Mouse (Mus musculus) MEL (cell line): ENCODE measurements around the gene Bnc2. TPM values are rescaled to one million over a fixed set of nuclear protein-coding genes. Genes with fewer than 3 reads are reported as not detected.

ENCODE experiments used
- DNase-seq: peaks from one replicate; pipeline ENCODE4 v3.0.0; 2011; ENCODE audit warnings: low read depth, low spot score
- H3K27ac ChIP-seq: 2 replicates; pipeline ENCODE4 v1.5.1; 2012; ENCODE audit warnings: low read depth, mild to moderate bottlenecking, control low read depth, low read length, moderate library complexity; ENCODE audit not compliant: control insufficient read depth
- H3K27me3 ChIP-seq, 2 experiments: fragments of 150-350 bp in 1 of 2; sonication (generic) in 1 of 2; 2 replicates each; pipeline ENCODE4 v1.6.1; 2012; ENCODE audit warnings: low read length in 2 of 2, mild to moderate bottlenecking in 2 of 2, improper control_type of control experiment in 1 of 2, moderate library complexity in 1 of 2; ENCODE audit not compliant: insufficient read depth in 2 of 2, control insufficient read depth in 1 of 2
- H3K36me3 ChIP-seq, 2 experiments: 2 replicates each; pipeline ENCODE4 v1.6.1; 2012 to 2014; ENCODE audit warnings: low read length in 2 of 2, improper control_type of control experiment in 1 of 2, inconsistent platforms in 1 of 2, mild to moderate bottlenecking in 1 of 2; ENCODE audit not compliant: insufficient read depth in 2 of 2, control insufficient read depth in 1 of 2
- H3K4me1 ChIP-seq, 2 experiments: fragments of 150-350 bp in 1 of 2; sonication (generic) in 1 of 2; 2 replicates each; pipeline ENCODE4 v1.6.1; 2012; ENCODE audit warnings: low read length in 2 of 2, improper control_type of control experiment in 1 of 2, mild to moderate bottlenecking in 1 of 2; ENCODE audit not compliant: insufficient read depth in 2 of 2, control insufficient read depth in 1 of 2
- H3K4me3 ChIP-seq, 2 experiments: fragments of 150-350 bp in 1 of 2; sonication (generic) in 1 of 2; 2 replicates each; pipeline ENCODE4 v1.5.1; 2012; ENCODE audit warnings: low read depth in 2 of 2, low read length in 2 of 2, mild to moderate bottlenecking in 2 of 2, moderate library complexity in 2 of 2, control low read depth in 1 of 2, improper control_type of control experiment in 1 of 2; ENCODE audit not compliant: control insufficient read depth in 1 of 2, insufficient read depth in 1 of 2
- H3K79me2 ChIP-seq: 2 replicates; pipeline ENCODE4 v1.6.1; 2012; ENCODE audit warnings: mild to moderate bottlenecking, low read length, moderate library complexity; ENCODE audit not compliant: control insufficient read depth, poor library complexity, insufficient read depth
- H3K9ac ChIP-seq: 2 replicates; pipeline ENCODE4 v1.6.1; 2012; ENCODE audit warnings: low read depth, mild to moderate bottlenecking, control low read depth, low read length, moderate library complexity; ENCODE audit not compliant: control insufficient read depth, poor library complexity, severe bottlenecking
- H3K9me3 ChIP-seq: fragments of 150-350 bp; sonication (generic); replicated peaks from 2 replicates; pipeline ENCODE4 v1.6.1; 2012; ENCODE audit warnings: mild to moderate bottlenecking, low read length, improper control_type of control experiment, moderate library complexity; ENCODE audit not compliant: insufficient read depth
- BHLHE40 ChIP-seq: IDR thresholded peaks from 2 replicates; pipeline ENCODE4 v1.6.1; 2012; ENCODE audit warnings: low read depth, mild to moderate bottlenecking, inconsistent platforms, low read length, improper control_type of control experiment, borderline replicate concordance
- CHD1 ChIP-seq: IDR thresholded peaks from 2 replicates; pipeline ENCODE4 v1.6.1; 2012; ENCODE audit warnings: low read depth, mild to moderate bottlenecking, inconsistent platforms, low read length, improper control_type of control experiment
- CHD2 ChIP-seq: IDR thresholded peaks from 2 replicates; pipeline ENCODE4 v1.6.1; 2011; ENCODE audit warnings: low read length, improper control_type of control experiment
- CTCF ChIP-seq, 3 experiments: IDR thresholded peaks in 2 of 3; conservative IDR thresholded peaks in 1 of 3; 2 replicates each; pipeline ENCODE4 v1.5.1; 2011 to 2012; ENCODE audit warnings: low read length in 3 of 3, low read depth in 2 of 3, mild to moderate bottlenecking in 2 of 3, improper control_type of control experiment in 1 of 3, inconsistent platforms in 1 of 3, mixed read lengths in 1 of 3, moderate library complexity in 1 of 3; ENCODE audit not compliant: control insufficient read depth in 1 of 3, insufficient read depth in 1 of 3, poor library complexity in 1 of 3, severe bottlenecking in 1 of 3
- E2F4 ChIP-seq: IDR thresholded peaks from 2 replicates; pipeline ENCODE4 v1.6.1; 2011; ENCODE audit warnings: low read depth, low read length, improper control_type of control experiment, borderline replicate concordance
- ELF1 ChIP-seq: IDR thresholded peaks from 2 replicates; pipeline ENCODE4 v1.6.1; 2014; ENCODE audit warnings: low read depth, mild to moderate bottlenecking, inconsistent platforms, low read length, improper control_type of control experiment, moderate library complexity
- EP300 ChIP-seq, 2 experiments: IDR thresholded peaks; 2 replicates each; pipeline ENCODE4 v1.6.1; 2011; ENCODE audit warnings: improper control_type of control experiment in 2 of 2, low read length in 2 of 2, low read depth in 1 of 2, mild to moderate bottlenecking in 1 of 2
- GABPA ChIP-seq: IDR thresholded peaks from 2 replicates; pipeline ENCODE4 v1.6.1; 2012; ENCODE audit warnings: low read depth, mild to moderate bottlenecking, inconsistent platforms, low read length, improper control_type of control experiment, moderate library complexity
- GATA1 ChIP-seq: IDR thresholded peaks from 2 replicates; pipeline ENCODE4 v1.6.1; 2011; ENCODE audit warnings: low read depth, low read length, improper control_type of control experiment
- HCFC1 ChIP-seq: IDR thresholded peaks from 2 replicates; pipeline ENCODE4 v1.6.1; 2012; ENCODE audit warnings: low read depth, mild to moderate bottlenecking, inconsistent platforms, low read length, improper control_type of control experiment, moderate library complexity
- KAT2A ChIP-seq: conservative IDR thresholded peaks from 2 replicates; pipeline ENCODE4 v1.6.1; 2012; ENCODE audit warnings: low read depth, low read length, improper control_type of control experiment, inconsistent platforms
- MEF2A ChIP-seq: IDR thresholded peaks from 2 replicates; pipeline ENCODE4 v1.6.1; 2014; ENCODE audit warnings: low read depth, mild to moderate bottlenecking, inconsistent platforms, low read length, improper control_type of control experiment; ENCODE audit not compliant: poor library complexity, insufficient replicate concordance, severe bottlenecking; ENCODE audit errors: extremely low read depth
- MXI1 ChIP-seq: IDR thresholded peaks from 2 replicates; pipeline ENCODE4 v1.6.1; 2011; ENCODE audit warnings: mild to moderate bottlenecking, low read depth, low read length, improper control_type of control experiment
- MYB ChIP-seq: IDR thresholded peaks from 2 replicates; pipeline ENCODE4 v1.6.1; 2011; ENCODE audit warnings: mild to moderate bottlenecking, low read depth, low read length, improper control_type of control experiment
- MYC ChIP-seq: IDR thresholded peaks from 2 replicates; pipeline ENCODE4 v1.6.1; 2011; ENCODE audit warnings: low read depth, mild to moderate bottlenecking, low read length, improper control_type of control experiment, moderate library complexity
- NELFE ChIP-seq: IDR thresholded peaks from 2 replicates; pipeline ENCODE4 v1.6.1; 2011; ENCODE audit warnings: low read depth, low read length, improper control_type of control experiment
- NRF1 ChIP-seq: IDR thresholded peaks from 2 replicates; pipeline ENCODE4 v1.6.1; 2014; ENCODE audit warnings: low read depth, mild to moderate bottlenecking, inconsistent platforms, low read length, improper control_type of control experiment, moderate library complexity; ENCODE audit not compliant: poor library complexity, insufficient read depth, severe bottlenecking
- POLR2AphosphoS2 ChIP-seq: IDR thresholded peaks from 2 replicates; pipeline ENCODE4 v1.6.1; 2011; ENCODE audit warnings: low read length, improper control_type of control experiment
- POLR2AphosphoS5 ChIP-seq: IDR thresholded peaks from 2 replicates; pipeline ENCODE4 v1.6.1; 2012; ENCODE audit warnings: low read depth, borderline replicate concordance, mild to moderate bottlenecking, inconsistent platforms, low read length, moderate library complexity, mixed read lengths
- RAD21 ChIP-seq: IDR thresholded peaks from 2 replicates; pipeline ENCODE4 v1.6.1; 2011; ENCODE audit warnings: mild to moderate bottlenecking, low read depth, low read length, improper control_type of control experiment
- RCOR1 ChIP-seq: IDR thresholded peaks from 2 replicates; pipeline ENCODE4 v1.6.1; 2012; ENCODE audit warnings: low read depth, mild to moderate bottlenecking, inconsistent platforms, low read length, improper control_type of control experiment
- SIN3A ChIP-seq: IDR thresholded peaks from 2 replicates; pipeline ENCODE4 v1.6.1; 2012; ENCODE audit warnings: low read length, improper control_type of control experiment, inconsistent platforms
- TAL1 ChIP-seq: IDR thresholded peaks from 2 replicates; pipeline ENCODE4 v1.6.1; 2012; ENCODE audit warnings: mild to moderate bottlenecking, inconsistent platforms, low read length, moderate library complexity, mixed read lengths
- TCF12 ChIP-seq: IDR thresholded peaks from 2 replicates; pipeline ENCODE4 v1.6.1; 2014; ENCODE audit warnings: low read depth, mild to moderate bottlenecking, inconsistent platforms, low read length, improper control_type of control experiment, moderate library complexity
- ZC3H11A ChIP-seq: IDR thresholded peaks from 2 replicates; pipeline ENCODE4 v1.6.1; 2012; ENCODE audit warnings: low read depth, mild to moderate bottlenecking, inconsistent platforms, low read length, improper control_type of control experiment
- ZMIZ1 ChIP-seq: IDR thresholded peaks from 2 replicates; pipeline ENCODE4 v1.6.1; 2012; ENCODE audit warnings: low read depth, mild to moderate bottlenecking, inconsistent platforms, low read length, improper control_type of control experiment, moderate library complexity
- polyA plus RNA-seq, 2 experiments: library from polyadenylated mRNA; stranded (reverse) in 1 of 2; unstranded in 1 of 2; fragments of >175 nt in 1 of 2; fragments of >200 nt in 1 of 2; gene quantifications; 2 replicates each; pipeline versions ENCODE4 v1.2.1 to v1.2.4; 2012; ENCODE audit warnings: low replicate concordance in 2 of 2, low read depth in 1 of 2; ENCODE audit not compliant: insufficient read length in 2 of 2, insufficient read depth in 1 of 2, missing spikeins in 1 of 2
- total RNA-seq: library from RNA; depleted of rRNA; stranded (reverse); fragments of 300-350 nt; gene quantifications from 2 replicates; pipeline ENCODE4 v1.2.3, GENCODE M21; 2012

Bnc2 gene
- total and polyA plus RNA-seq, 3 experiments: not detected

DNA sequence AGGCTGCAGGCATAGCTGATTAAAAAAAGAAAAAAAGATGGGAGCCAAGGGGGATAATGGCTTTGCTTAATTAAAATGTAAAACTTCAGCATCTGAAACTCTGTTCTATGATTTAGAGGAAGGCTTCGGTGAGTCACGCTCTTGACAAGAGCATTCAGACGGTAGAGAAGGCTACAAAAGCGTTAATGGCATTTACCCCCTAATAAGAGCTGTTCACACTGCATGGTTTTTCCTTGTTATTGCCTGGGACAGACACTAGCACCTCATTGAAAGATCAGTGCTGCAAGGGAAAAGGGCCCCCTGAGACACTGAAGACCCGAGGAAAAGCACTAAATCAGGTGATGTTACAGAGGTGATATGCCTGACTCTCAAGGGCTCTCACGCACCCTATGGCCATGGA lies 295.8 kb downstream of the Bnc2 start:
- Histone ChIP-seq H3K4me3 (no peak overlapping the region), H3K79me2 (no peaks in the 10 kb centered on the region), H3K9me3 (no peaks in the 10 kb centered on the region), H3K27ac (no peak overlapping the region), H3K9ac (no peak overlapping the region), H3K36me3 (no peaks in the 10 kb centered on the region), H3K4me1 (no peaks in the 10 kb centered on the region), H3K27me3 (no peaks in the 10 kb centered on the region)
- TF ChIP-seq SIN3A: no peak
- no peak for TF ChIP-seq MYB
- TF ChIP-seq ELF1: no peak
- no peak for TF ChIP-seq EP300 (IDR thresholded peaks at IDR 0.05; ENCODE audit: low read depth in 1 of 2, low read length in 2 of 2)
- no peak for TF ChIP-seq NELFE
- no peak for TF ChIP-seq BHLHE40
- TF ChIP-seq GABPA: no peak
- no peak for TF ChIP-seq CTCF (IDR thresholded peaks at IDR 0.05 in 2 of 3, conservative IDR thresholded peaks at IDR 0.05 in 1 of 3; ENCODE audit: control insufficient read depth in 1 of 3, insufficient read depth in 1 of 3, low read depth in 2 of 3, low read length in 3 of 3, poor library complexity in 1 of 3, severe bottlenecking in 1 of 3)
- no peak for TF ChIP-seq HCFC1
- no peak for TF ChIP-seq TCF12
- TF ChIP-seq TAL1: no peak
- TF ChIP-seq ZMIZ1: no peak
- no peak for TF ChIP-seq RAD21
- no peak for DNase-seq

DNA sequence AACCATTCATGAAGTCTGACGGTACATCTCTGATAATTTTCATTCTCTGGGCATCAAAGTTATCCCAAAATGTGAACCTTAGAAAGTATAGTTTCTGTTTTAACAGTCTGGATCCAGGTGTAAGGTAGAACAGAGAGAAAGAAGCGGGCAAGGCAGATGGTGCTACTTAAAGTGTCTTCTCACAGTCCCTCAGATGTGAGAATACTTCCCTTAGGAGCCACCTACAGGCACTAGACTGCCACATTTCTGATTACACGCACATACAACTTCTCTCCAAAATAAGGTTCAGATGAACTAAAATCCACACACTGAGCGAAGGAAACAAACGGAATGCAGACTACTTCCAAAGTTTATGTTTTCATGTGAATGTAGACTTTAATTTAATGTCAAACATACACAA lies 297.6 kb downstream of the Bnc2 start:
- Histone ChIP-seq H3K27me3 (no peaks in the 10 kb centered on the region), H3K9ac (no peak overlapping the region), H3K79me2 (no peaks in the 10 kb centered on the region), H3K4me1 (no peaks in the 10 kb centered on the region), H3K27ac (no peak overlapping the region), H3K36me3 (no peaks in the 10 kb centered on the region), H3K4me3 (no peak overlapping the region)
- no peak for DNase-seq
- TF ChIP-seq CHD1: no peak
- no peak for TF ChIP-seq KAT2A
- no peak for TF ChIP-seq E2F4
- TF ChIP-seq GATA1: no peak
- TF ChIP-seq RAD21: no peak
- TF ChIP-seq RCOR1: no peak
- no peak for TF ChIP-seq MEF2A
- no peak for TF ChIP-seq MXI1
- TF ChIP-seq ZC3H11A: no peak
- TF ChIP-seq NRF1: no peak
- no peak for TF ChIP-seq ELF1
- no peak for TF ChIP-seq CTCF (IDR thresholded peaks at IDR 0.05 in 2 of 3, conservative IDR thresholded peaks at IDR 0.05 in 1 of 3; ENCODE audit: control insufficient read depth in 1 of 3, insufficient read depth in 1 of 3, low read depth in 2 of 3, low read length in 3 of 3, poor library complexity in 1 of 3, severe bottlenecking in 1 of 3)
- TF ChIP-seq POLR2AphosphoS5: no peak
- TF ChIP-seq MYC: no peak
- TF ChIP-seq TAL1: no peak
- TF ChIP-seq MYB: no peak
- no peak for TF ChIP-seq POLR2AphosphoS2
- TF ChIP-seq CHD2: no peak
- TF ChIP-seq, all 39 proteins: peak for 0
- no peaks in the 10 kb centered on the region for H3K9me3 ChIP-seq
